Mouse (Mus musculus) testis, postnatal 14 days (tissue): ENCODE measurements around the gene Glipr2.

Experiments used
- DNase-seq: peaks from one replicate; pipeline ENCODE4 v3.0.0; 2021; ENCODE audit warnings: low spot score

Glipr2 gene

DNA sequence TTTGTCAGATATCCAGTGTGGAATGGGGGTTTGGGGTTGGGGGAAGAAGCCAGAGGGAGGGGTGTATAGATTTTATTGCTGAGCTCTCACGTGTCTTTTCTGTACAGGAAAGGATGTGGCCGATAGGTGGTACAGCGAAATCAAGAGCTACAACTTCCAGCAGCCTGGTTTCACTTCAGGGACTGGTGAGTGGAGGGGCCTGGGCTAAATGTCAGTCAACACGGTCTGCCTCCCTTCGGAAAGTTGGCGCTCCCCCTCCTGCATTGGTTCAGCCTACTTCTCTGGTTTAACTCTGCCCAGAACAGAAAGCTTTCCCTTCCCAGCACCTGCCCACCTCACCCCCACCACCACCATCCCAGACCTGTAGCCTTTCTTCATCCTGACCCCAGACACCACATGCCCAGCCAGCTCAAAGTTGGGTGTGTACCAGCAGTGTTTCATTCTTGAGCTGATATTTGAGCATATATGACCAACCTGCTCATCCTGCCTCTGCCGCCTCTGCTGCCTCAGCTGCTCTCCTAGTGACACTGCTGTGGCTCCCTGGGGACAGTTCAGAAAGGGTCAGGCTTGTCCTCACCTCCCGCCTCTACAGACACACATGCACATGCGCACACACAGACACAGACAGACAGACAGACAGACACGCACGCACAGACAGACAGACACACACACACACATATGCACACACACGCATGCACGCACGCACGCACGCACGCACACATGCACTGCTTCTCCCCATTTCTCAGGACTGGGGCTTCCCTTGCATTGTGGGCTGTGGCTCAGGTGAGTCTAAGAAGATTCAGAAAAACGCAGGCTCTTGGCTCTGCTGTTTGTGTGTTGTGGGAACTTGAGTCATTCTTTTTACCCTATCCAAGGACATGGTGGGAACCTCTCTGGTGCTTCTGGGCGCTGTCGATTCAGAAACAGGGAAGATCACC lies 13.5 kb downstream of the Glipr2 start:
- no peak for DNase-seq

DNA sequence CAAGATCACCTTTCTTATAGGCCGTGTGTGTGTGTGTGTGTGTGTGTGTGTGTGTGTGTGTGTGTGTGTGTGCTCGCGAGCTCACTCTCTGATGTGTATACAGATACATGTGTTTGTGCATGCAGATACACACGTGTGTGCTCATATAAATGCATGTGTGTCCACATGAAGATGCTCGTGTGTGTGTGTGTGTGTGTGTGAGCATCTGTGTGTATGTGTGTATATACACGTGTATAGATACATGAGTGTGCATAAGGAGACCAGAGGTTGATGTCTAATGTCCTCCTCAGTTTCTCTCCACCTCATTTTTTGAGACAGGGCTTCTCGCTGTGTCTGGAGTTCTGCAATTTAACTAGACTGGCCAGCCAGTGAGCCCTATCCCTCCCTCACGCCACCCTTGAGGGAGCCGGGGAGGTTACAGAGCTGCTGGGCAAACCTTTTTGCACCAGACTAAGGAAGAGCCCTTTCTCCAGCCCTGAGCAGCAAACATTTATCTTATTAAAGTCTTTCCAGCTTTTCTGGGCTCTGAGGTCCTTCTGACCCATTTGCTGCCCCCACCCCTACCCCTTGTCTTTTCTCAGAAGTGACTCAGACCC lies 14.4 kb downstream of the Glipr2 start:
- no peak for DNase-seq

- DNase-seq = no peak
Measured at GRCm38 (mm10) chr4:43972137-43972591, 15.0 kb downstream of the Glipr2 start.

DNA sequence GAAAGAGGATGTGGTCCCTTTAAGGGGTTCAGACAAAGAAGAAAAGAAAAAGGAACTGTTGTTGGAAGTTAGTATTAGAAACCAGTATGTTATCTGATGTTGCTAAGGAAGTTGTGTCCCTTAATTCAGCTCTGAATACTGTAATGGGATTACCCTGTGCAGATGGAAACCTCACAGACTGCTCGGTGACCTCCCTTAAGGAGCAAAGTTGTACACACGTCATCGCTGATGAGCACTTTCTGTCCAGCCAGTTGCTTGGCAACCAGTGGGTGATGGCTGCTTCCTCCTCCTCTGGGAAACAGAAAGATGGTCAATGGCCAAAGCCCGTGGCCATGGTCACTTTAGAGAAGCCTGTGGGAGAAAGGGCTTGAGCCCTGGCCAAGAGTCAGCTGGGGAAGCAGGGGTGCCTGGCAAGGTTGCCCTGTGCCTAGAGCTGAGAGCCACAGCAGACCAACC lies 16.4 kb downstream of the Glipr2 start:
- DNase-seq = peak; percentile 36

DNA sequence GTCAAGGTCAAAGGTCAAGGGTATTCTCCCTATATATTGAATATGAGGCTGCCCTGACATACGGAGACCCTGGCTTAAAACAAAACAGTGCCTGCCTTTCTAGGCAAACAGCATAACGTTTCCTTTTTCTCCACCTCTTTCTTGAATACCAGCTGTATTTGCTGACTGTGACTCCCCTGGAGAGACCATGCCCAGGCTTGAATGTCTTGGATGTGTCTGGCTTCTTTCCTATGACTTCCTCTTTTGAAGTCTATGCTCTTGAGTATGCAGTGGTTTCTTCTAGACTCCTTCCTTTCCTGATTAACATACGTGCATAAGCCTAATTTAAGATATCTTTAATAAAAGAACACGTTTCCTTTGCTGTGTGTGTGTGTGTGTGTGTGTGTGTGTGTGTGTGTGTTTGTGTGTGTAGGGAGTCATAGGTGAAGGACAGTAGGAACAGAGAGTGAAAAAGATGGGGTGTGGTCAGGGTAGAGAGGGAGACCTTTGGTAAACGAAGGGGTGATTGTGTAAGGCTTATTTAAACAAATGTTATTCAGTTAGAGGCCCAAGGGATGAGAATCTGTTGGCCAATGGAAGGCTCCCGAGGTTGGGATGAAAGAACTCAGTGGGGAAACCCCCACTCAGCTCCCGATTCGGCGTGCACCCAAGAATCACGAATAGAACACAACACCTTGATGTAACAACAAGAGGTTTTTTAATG lies 17.9 kb downstream of the Glipr2 start:
- no peak for DNase-seq

- DNase-seq = no peak
Measured at GRCm38 (mm10) chr4:43976223-43976740, 19.1 kb downstream of the Glipr2 start.

GRCm38 (mm10) chr4:43978521-43979443 lies 21.6 kb downstream of the Glipr2 start:
- peak; percentile 45 for DNase-seq

- DNase-seq = no peak
Measured at GRCm38 (mm10) chr4:43979746-43980145, 22.5 kb downstream of the Glipr2 start.

- DNase-seq = no peak
Measured at GRCm38 (mm10) chr4:43980236-43980635, 23.0 kb downstream of the Glipr2 start.

DNA sequence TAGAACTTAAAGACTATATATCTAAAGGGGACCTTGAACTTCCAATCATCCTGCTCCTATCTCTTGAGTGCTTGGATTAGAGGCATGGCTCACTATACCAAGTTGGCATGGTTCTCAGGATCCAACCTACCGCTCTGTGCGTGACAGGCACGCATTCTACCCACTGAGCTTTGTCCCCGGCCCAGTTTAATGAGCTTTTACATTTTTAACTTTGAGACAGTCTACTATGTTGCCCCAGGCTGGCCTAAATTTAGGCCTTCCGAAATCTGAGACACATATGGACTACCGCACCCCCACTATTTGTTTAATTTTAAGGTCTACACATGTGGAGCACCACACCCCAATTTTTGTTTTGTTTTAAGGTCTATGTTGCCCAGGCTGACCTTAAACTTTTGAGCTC lies 23.6 kb downstream of the Glipr2 start:
- no peak for DNase-seq

- no peak for DNase-seq
Measured at GRCm38 (mm10) chr4:43981251-43981650, 24.1 kb downstream of the Glipr2 start.

- peak; percentile 85 for DNase-seq
Measured at GRCm38 (mm10) chr4:43982053-43982732, 25.0 kb downstream of the Glipr2 start.

- no peak for DNase-seq
Measured at GRCm38 (mm10) chr4:43983181-43983580, 26.0 kb downstream of the Glipr2 start, which contains the start of gene Ccin. Gene Ccin, plus strand, starts transcription at chr4:43983483.

DNA sequence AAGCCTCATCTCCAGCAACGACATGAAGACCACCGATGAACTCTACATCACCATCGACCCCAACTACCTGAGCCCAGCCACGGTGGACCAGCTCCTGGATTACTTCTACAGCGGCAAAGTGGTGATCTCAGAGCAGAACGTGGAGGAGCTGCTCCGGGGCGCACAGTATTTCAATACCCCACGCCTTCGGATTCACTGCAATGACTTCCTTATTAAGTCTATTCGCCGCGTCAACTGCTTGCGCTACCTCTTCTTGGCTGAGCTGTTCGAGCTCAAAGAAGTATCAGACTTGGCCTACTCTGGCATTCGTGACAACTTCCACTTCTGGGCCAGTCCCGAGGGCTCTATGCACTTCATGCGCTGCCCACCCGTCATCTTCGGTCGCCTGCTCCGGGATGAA lies 26.6 kb downstream of the Glipr2 start:
- no peak for DNase-seq

DNA sequence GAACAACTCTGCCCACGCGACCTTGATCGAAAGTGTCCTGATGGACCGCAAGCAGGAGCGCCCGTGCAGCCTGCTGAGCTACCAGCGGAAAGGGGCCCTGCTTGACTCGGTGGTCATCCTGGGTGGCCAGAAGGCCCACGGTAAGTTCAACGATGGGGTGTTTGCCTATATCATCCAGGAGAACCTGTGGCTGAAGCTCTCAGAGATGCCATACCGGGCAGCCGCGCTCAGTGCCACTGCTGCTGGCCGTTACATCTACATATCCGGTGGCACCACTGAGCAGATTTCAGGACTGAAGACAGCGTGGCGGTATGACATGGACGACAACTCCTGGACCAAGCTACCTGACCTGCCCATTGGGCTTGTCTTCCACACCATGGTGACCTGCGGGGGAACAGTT lies 27.1 kb downstream of the Glipr2 start:
- no peak for DNase-seq

DNA sequence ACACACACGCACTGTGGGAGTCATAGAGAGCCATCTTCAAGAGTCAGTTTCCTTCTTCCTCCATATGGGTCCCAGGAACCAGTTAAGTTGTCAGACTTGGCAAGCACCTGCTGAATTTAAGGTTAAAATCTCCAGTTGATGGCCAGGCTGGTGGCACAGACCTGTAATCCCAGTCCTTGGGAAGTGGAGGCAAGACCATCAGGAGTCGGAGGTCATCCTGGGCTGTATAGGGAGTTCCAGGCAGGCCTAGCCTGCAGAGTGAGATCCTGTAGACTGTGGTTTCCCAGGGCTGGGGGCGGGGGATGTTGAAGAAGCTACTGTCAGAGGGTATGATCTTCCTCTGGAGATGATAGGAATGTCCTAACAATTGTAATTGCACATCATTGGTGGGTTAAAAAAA lies 31.8 kb downstream of the Glipr2 start:
- no peak for DNase-seq

DNA sequence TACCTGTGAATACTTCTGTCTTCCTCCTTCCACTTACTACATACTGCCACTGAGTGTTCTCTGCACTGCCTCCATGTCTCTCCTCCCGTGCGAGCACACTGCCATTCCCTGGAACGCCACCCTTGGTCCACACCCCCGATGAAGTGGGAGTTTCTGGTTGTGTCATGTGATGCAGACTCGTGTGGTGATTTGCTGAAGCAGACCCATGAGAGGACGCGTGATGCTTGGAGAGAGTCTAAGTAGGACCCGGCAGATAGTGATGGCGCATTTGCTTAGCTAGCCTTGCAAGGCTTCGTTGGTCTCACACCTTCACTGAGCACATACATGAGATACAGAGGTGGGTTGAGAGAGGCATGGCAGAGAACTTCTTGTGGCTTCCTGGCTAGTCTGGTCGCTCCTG lies 35.9 kb downstream of the Glipr2 start:
- DNase-seq = no peak

- DNase-seq = no peak
Measured at GRCm38 (mm10) chr4:43994342-43994741, 37.1 kb downstream of the Glipr2 start.

DNA sequence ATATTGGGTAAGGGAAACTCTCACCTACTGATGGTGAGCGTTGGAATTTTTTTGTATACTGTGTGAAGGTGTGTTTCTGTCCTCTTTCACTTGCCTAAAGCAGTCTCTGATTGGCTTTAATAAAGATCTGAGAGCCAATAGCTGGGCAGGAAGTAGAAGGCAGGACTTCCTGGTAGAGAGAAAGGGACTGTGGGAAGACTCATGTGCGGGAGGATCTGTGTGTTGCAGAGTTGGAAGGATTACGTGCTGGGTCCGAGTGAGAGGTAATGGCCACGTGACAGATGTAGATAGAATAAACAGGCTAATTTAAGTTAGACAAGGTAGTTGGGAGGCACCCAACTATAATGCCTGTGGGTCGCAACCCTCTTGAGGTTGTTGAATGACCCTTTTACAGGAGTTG lies 46.4 kb downstream of the Glipr2 start:
- DNase-seq = no peak

GRCm38 (mm10) chr4:44004126-44004525 lies 46.9 kb downstream of the Glipr2 start, which contains the start of gene Clta:
Gene Clta, plus strand, starts transcription at chr4:44004452.
- no peak for DNase-seq
